Mouse (Mus musculus) CH12.LX (cell line): Measurements from ENCODE around the gene Gm21830.

Experiments used
- RAD21 ChIP-seq: IDR thresholded peaks from 2 replicates; pipeline ENCODE4 v1.6.1; 2011; ENCODE audit warnings: low read depth, mild to moderate bottlenecking, low read length, improper control_type of control experiment, moderate library complexity
- TCF12 ChIP-seq: IDR thresholded peaks from 2 replicates; pipeline ENCODE4 v1.6.1; 2014; ENCODE audit warnings: low read depth, mild to moderate bottlenecking, inconsistent platforms, low read length, improper control_type of control experiment

DNA sequence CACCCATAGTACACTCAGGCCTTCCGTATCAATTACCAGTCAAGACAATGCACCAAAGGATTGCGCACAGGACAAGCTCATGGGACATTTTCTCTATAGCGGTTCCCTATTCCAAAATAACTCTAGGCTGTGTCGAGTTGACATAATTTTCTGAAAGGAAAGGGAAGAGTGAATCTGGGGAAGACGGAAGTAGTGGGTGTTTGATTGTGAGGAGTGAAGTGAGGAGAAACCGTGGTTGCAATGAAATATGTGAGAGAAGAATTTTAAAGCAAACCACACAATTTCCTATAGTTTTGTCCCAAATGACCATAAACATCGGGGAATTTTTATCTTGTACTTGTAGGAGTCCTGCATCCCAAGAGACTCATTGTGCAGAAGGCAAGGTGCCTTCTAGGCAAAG lies 53.5 kb downstream of the Gm21830 start:
- TF ChIP-seq RAD21 (no peak), TCF12 (no peak)
